Mouse (Mus musculus) E14TG2a.4 (cell line): Measurements from ENCODE around the gene Lipk.

Experiments used
- H3K27me3 ChIP-seq: 2 replicates; pipeline ENCODE4 v1.6.1; 2014; ENCODE audit warnings: low read length, control low read depth; ENCODE audit not compliant: insufficient read depth
- H3K36me3 ChIP-seq: 2 replicates; pipeline ENCODE4 v1.6.1; 2014; ENCODE audit warnings: low read length, control low read depth; ENCODE audit not compliant: insufficient read depth
- H3K4me1 ChIP-seq: replicated peaks from 2 replicates; pipeline ENCODE4 v1.6.1; 2014; ENCODE audit warnings: low read depth, low read length, control low read depth
- H3K4me3 ChIP-seq: replicated peaks from 2 replicates; pipeline ENCODE4 v1.5.1; 2014; ENCODE audit warnings: mild to moderate bottlenecking, low read length
- H3K9me3 ChIP-seq: 2 replicates; pipeline ENCODE4 v1.6.1; 2014; ENCODE audit warnings: low read length, control low read depth
- CTCF ChIP-seq: conservative IDR thresholded peaks from 2 replicates; pipeline ENCODE4 v1.5.1; 2014; ENCODE audit warnings: low read length
- NANOG ChIP-seq: IDR thresholded peaks from 2 replicates; pipeline ENCODE4 v1.6.1; 2014; ENCODE audit warnings: borderline replicate concordance, low read length, mixed read lengths
- POU5F1 ChIP-seq: IDR thresholded peaks from 2 replicates; pipeline ENCODE4 v1.6.1; 2014; ENCODE audit warnings: low read length, borderline replicate concordance

Gene Lipk

GRCm38 (mm10) chr19:34095381-34095780 lies 87.3 kb downstream of the Lipk start:
- Histone ChIP-seq H3K4me3 (no peak overlapping the region), H3K36me3 (no peaks in the 10 kb centered on the region), H3K4me1 (peaks cover 8% of the 10 kb centered on the region), H3K27me3 (no peaks in the 10 kb centered on the region), H3K9me3 (no peaks in the 10 kb centered on the region)
- no peak for TF ChIP-seq POU5F1
- TF ChIP-seq NANOG, result no peak
- TF ChIP-seq CTCF, result no peak

- peaks cover 8% of the 10 kb centered on the region for H3K4me1 ChIP-seq
- H3K4me3 ChIP-seq, result no peak overlapping the region
- no peaks in the 10 kb centered on the region for H3K36me3 ChIP-seq
- TF ChIP-seq NANOG, result no peak
- no peak for TF ChIP-seq CTCF
- no peak for TF ChIP-seq POU5F1
- no peaks in the 10 kb centered on the region for H3K9me3 ChIP-seq
- H3K27me3 ChIP-seq, result no peaks in the 10 kb centered on the region
Observed at GRCm38 (mm10) chr19:34096228-34096627, 88.1 kb downstream of the Lipk start.
